Mouse (Mus musculus): ENCODE measurements around the gene Il17rd. TPM values are rescaled to one million over a fixed set of nuclear protein-coding genes. Genes with fewer than 3 reads are reported as not detected.

Il17rd gene
- total and polyA plus RNA-seq, 3 experiments, result 0.04 TPM; not detected in 2

DNA sequence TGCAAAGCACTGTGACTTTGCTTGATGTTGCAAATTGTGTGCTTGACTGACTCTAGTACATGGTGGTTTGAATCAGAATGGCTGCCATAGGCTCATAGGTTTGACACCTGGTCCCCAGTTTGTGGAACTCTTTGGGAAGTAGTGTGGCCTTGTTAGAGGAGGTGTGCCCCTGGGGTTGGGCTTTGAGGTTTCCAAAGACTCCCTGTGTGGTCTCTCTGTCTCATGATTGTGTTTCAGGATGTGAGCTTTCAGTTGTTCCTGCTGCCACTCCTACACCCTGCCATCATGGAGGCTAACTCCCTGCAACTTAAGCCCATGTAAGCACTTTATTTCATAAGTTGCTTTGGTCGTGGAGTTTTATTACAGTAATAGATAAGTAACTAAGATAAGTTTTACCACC lies 91.9 kb downstream of the Il17rd start:
- Histone ChIP-seq H3K9ac (ENCODE audit: control insufficient read depth, low read depth, low read length, poor library complexity, severe bottlenecking) (no peak overlapping the region), H3K27me3 (ENCODE audit: control insufficient read depth in 1 of 2, insufficient read depth in 2 of 2, low read length in 2 of 2) (no peaks in the 10 kb centered on the region), H3K27ac (ENCODE audit: control insufficient read depth, low read depth, low read length) (no peak overlapping the region), H3K4me1 (ENCODE audit: control insufficient read depth in 1 of 2, insufficient read depth in 2 of 2, low read length in 2 of 2) (no peaks in the 10 kb centered on the region), H3K36me3 (ENCODE audit: control insufficient read depth in 1 of 2, insufficient read depth in 2 of 2, low read length in 2 of 2) (no peaks in the 10 kb centered on the region), H3K9me3 (replicated peaks; ENCODE audit: insufficient read depth, low read length) (no peaks in the 10 kb centered on the region), H3K4me3 (ENCODE audit: control insufficient read depth in 1 of 2, insufficient read depth in 1 of 2, low read depth in 2 of 2, low read length in 2 of 2) (no peak overlapping the region), H3K79me2 (ENCODE audit: control insufficient read depth, insufficient read depth, low read length, poor library complexity) (no peaks in the 10 kb centered on the region)
- no peak for TF ChIP-seq CHD1 (IDR thresholded peaks at IDR 0.05; ENCODE audit: low read depth, low read length)
- no peak for TF ChIP-seq ZNF384 (IDR thresholded peaks at IDR 0.05; ENCODE audit: low read depth, low read length)
- TF ChIP-seq NELFE (IDR thresholded peaks at IDR 0.05; ENCODE audit: low read depth, low read length), result no peak
- no peak for TF ChIP-seq RCOR1 (IDR thresholded peaks at IDR 0.05; ENCODE audit: low read depth, low read length)
- no peak for TF ChIP-seq SMC3 (IDR thresholded peaks at IDR 0.05; ENCODE audit: low read depth, low read length)
- no peak for TF ChIP-seq SIN3A (IDR thresholded peaks at IDR 0.05; ENCODE audit: low read length)
- no peak for TF ChIP-seq CTCF (IDR thresholded peaks at IDR 0.05 in 2 of 3, conservative IDR thresholded peaks at IDR 0.05 in 1 of 3; ENCODE audit: control insufficient read depth in 1 of 3, insufficient read depth in 1 of 3, low read depth in 2 of 3, low read length in 3 of 3, poor library complexity in 1 of 3, severe bottlenecking in 1 of 3)
- TF ChIP-seq POLR2AphosphoS2 (IDR thresholded peaks at IDR 0.05; ENCODE audit: low read length), result no peak
- TF ChIP-seq E2F4 (IDR thresholded peaks at IDR 0.05; ENCODE audit: borderline replicate concordance, low read depth, low read length), result no peak
- no peak for TF ChIP-seq USF2 (IDR thresholded peaks at IDR 0.05; ENCODE audit: borderline replicate concordance in 1 of 2, insufficient read depth in 1 of 2, low read depth in 1 of 2, low read length in 2 of 2)
- no peak for TF ChIP-seq MXI1 (IDR thresholded peaks at IDR 0.05; ENCODE audit: low read depth, low read length)
- no peak for DNase-seq (ENCODE audit: low read depth, low spot score)

DNA sequence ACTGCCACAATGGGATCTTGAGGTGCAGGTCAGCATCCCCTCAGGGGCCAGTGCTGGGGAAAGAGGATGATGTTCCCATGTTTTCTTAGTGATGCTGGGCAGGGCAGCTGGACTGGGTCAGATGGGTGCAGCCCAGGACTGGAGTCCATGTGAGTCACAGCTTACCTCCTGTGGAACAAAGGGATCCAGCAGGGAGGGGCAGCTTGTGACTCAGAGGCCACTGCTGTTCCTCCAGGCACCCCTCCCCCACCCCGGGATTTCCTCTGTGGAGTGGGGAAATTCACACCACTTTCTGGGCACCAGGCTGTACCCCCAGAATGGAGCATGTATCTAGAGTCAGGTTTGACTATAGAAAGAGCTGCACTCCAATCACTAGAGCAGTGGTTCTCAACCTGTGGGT lies 92.8 kb downstream of the Il17rd start:
- Histone ChIP-seq H3K9ac (ENCODE audit: control insufficient read depth, low read depth, low read length, poor library complexity, severe bottlenecking) (no peak overlapping the region), H3K9me3 (replicated peaks; ENCODE audit: insufficient read depth, low read length) (no peaks in the 10 kb centered on the region), H3K27ac (ENCODE audit: control insufficient read depth, low read depth, low read length) (no peak overlapping the region), H3K79me2 (ENCODE audit: control insufficient read depth, insufficient read depth, low read length, poor library complexity) (no peaks in the 10 kb centered on the region), H3K4me3 (ENCODE audit: control insufficient read depth in 1 of 2, insufficient read depth in 1 of 2, low read depth in 2 of 2, low read length in 2 of 2) (no peak overlapping the region), H3K27me3 (ENCODE audit: control insufficient read depth in 1 of 2, insufficient read depth in 2 of 2, low read length in 2 of 2) (no peaks in the 10 kb centered on the region), H3K4me1 (ENCODE audit: control insufficient read depth in 1 of 2, insufficient read depth in 2 of 2, low read length in 2 of 2) (no peaks in the 10 kb centered on the region), H3K36me3 (ENCODE audit: control insufficient read depth in 1 of 2, insufficient read depth in 2 of 2, low read length in 2 of 2) (no peaks in the 10 kb centered on the region)
- DNase-seq (ENCODE audit: low read depth, low spot score), result no peak
- no peak for TF ChIP-seq ZMIZ1 (IDR thresholded peaks at IDR 0.05; ENCODE audit: low read depth, low read length)
- TF ChIP-seq MAFK (IDR thresholded peaks at IDR 0.05; ENCODE audit: borderline replicate concordance, low read depth, low read length), result no peak
- no peak for TF ChIP-seq POLR2A (IDR thresholded peaks at IDR 0.05; ENCODE audit: control insufficient read depth in 1 of 2, insufficient read depth in 1 of 2, low read depth in 1 of 2, low read length in 2 of 2, poor library complexity in 1 of 2)
- TF ChIP-seq NELFE (IDR thresholded peaks at IDR 0.05; ENCODE audit: low read depth, low read length), result no peak
- no peak for TF ChIP-seq ZC3H11A (IDR thresholded peaks at IDR 0.05; ENCODE audit: low read depth, low read length)
- no peak for TF ChIP-seq RAD21 (IDR thresholded peaks at IDR 0.05; ENCODE audit: low read depth, low read length)
- no peak for TF ChIP-seq UBTF (IDR thresholded peaks at IDR 0.05; ENCODE audit: borderline replicate concordance, insufficient read depth, low read depth, low read length)
- TF ChIP-seq CHD2 (IDR thresholded peaks at IDR 0.05; ENCODE audit: low read length), result no peak
- no peak for TF ChIP-seq E2F4 (IDR thresholded peaks at IDR 0.05; ENCODE audit: borderline replicate concordance, low read depth, low read length)
- TF ChIP-seq ZNF384 (IDR thresholded peaks at IDR 0.05; ENCODE audit: low read depth, low read length), result no peak
- no peak for TF ChIP-seq ZKSCAN1 (IDR thresholded peaks at IDR 0.05; ENCODE audit: low read depth, low read length)
- no peak for TF ChIP-seq EP300 (IDR thresholded peaks at IDR 0.05; ENCODE audit: low read depth in 1 of 2, low read length in 2 of 2)
- TF ChIP-seq SMC3 (IDR thresholded peaks at IDR 0.05; ENCODE audit: low read depth, low read length), result no peak
- TF ChIP-seq MEF2A (IDR thresholded peaks at IDR 0.05; ENCODE audit: extremely low read depth, insufficient replicate concordance, low read depth, low read length, poor library complexity, severe bottlenecking), result no peak
